Mouse (Mus musculus) hindbrain, embryonic 14.5 days (tissue): ENCODE data around the gene Tnrc6b. TPM values are rescaled to one million over a fixed set of nuclear protein-coding genes. Genes with fewer than 3 reads are reported as not detected.
A peak's percentile ranks its signal among the peaks of the same experiment; 100 is the strongest.

Source experiments
- ATAC-seq: fragments of 200-750 bp; cut with Nextera tagmentation; 2 replicates; pipeline ENCODE4 v1.8.0; 2017; ENCODE audit warnings: moderate number of reproducible peaks, mild to moderate bottlenecking, moderate TSS enrichment, moderate library complexity; ENCODE audit not compliant: low FRiP score
- DNase-seq: peaks from one replicate; pipeline ENCODE4 v3.0.0-alpha.2; 2015; ENCODE audit warnings: low spot score
- H3K27ac ChIP-seq: fragments of 300-500 bp; sonication (generic); 2 replicates; pipeline ENCODE4 v1.5.1; 2014; ENCODE audit warnings: mild to moderate bottlenecking, moderate library complexity
- H3K27me3 ChIP-seq: fragments of 300-500 bp; sonication (generic); 2 replicates; pipeline ENCODE4 v1.6.1; 2014; ENCODE audit warnings: mild to moderate bottlenecking, low read length, mixed read lengths; ENCODE audit not compliant: control insufficient read depth, insufficient read depth
- H3K36me3 ChIP-seq: fragments of 300-500 bp; sonication (generic); replicated peaks from 2 replicates; pipeline ENCODE4 v1.6.1; 2014; ENCODE audit not compliant: control insufficient read depth, insufficient read depth
- H3K4me1 ChIP-seq: fragments of 300-500 bp; sonication (generic); replicated peaks from 2 replicates; pipeline ENCODE4 v1.6.1; 2014; ENCODE audit warnings: antibody characterized with exemption, low read length, mixed read lengths; ENCODE audit not compliant: control insufficient read depth, insufficient read depth
- H3K4me2 ChIP-seq: fragments of 300-500 bp; sonication (generic); replicated peaks from 2 replicates; pipeline ENCODE4 v1.6.1; 2014; ENCODE audit warnings: mild to moderate bottlenecking, moderate library complexity
- H3K4me3 ChIP-seq: fragments of 300-500 bp; sonication (generic); replicated peaks from 2 replicates; pipeline ENCODE4 v1.5.1; 2014; ENCODE audit warnings: mild to moderate bottlenecking, low read length
- H3K9ac ChIP-seq: fragments of 300-500 bp; sonication (generic); 2 replicates; pipeline ENCODE4 v1.6.1; 2014
- H3K9me3 ChIP-seq: fragments of 300-500 bp; sonication (generic); 2 replicates; pipeline ENCODE4 v1.6.1; 2016; ENCODE audit warnings: low read length; ENCODE audit not compliant: control insufficient read depth
- WGBS: fragments of 180-500 bp; shearing (Covaris S2); extraction: QIAGEN DNeasy Blood & Tissue Kit; methylation state at CpG from one replicate; pipeline ENCODE4 v1.1.7; 2014; 5-methylcytosine and 5-hydroxymethylcytosine counted together
- polyA plus RNA-seq: library from polyadenylated mRNA; unstranded; fragments of >200 nt; fragmentation: Nextera tagmentation; extraction: Ambion mirVana; gene quantifications from 2 replicates; pipeline ENCODE4 v1.2.1, GENCODE M21; 2014

Gene Tnrc6b
- polyA plus RNA-seq, 1 experiment from 2014 or later, result 27.9 TPM

DNA sequence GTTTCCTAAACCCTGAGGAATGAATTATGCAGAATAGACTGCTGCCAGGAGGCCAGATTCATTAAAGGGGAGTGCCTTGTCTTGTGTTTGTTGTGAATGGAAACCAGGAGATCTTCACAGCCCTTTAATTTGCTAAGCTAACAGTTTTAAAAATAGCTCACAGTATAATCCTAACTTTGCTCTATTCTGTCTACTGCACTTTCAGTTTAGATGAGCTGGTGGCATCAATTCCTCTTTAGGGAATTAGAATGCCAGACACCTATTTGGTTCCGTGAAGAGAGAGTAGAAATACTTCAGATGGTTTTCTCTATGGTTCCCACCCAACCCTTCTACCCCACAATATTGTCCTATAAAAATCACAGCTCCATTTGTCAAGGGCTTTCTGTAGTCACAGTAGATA is 74.6 kb downstream of the Tnrc6b start:
- Histone ChIP-seq H3K27ac (no peak overlapping the region), H3K4me1 (no peaks in the 10 kb centered on the region), H3K36me3 (no peaks in the 10 kb centered on the region), H3K4me2 (no peak overlapping the region), H3K27me3 (no peaks in the 10 kb centered on the region), H3K4me3 (no peak overlapping the region), H3K9me3 (no peaks in the 10 kb centered on the region), H3K9ac (no peak overlapping the region)
- 73% methylated on average over 1 of the region's 1 CpGs for WGBS
- ATAC-seq (no peak), DNase-seq (no peak)

DNA sequence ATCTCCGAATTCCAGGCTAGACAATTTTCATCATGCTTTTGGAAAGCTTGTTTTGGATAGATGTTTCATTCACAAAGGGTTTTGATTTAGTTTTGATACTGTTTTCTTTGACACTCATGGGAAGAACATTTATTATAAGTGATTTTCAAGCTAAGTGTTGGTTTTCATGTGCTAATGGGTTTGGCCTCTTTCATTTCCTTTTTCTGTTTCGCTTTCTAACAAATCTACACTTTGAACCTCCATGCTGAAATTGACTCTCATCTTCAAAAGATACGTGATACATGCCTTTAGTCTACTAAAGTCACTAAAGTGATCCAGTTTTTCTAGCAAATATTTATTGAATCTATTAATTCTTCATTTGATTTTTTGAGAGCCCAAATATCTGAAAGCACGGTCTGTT is 76.6 kb downstream of the Tnrc6b start:
- ATAC-seq, result no peak

DNA sequence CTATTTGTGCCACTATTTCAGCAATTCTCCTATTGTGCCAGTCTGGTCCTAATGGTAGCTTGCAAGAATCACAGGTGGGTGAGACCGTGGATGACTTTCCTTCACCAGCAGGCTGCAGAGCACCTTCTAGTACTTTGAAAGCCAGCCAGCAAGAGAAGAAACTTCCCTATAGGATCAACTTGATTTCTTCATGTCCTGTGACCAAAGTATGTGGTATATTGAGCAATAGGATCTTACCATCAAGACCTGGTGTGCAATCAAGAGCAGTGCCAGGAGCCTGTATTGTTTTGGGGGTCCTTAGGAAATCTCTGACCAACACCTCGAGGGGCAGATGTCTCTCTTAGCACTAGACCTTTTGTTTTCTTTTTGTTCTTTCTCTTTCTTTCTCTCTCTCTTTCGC is 81.4 kb downstream of the Tnrc6b start:
- ATAC-seq, result no peak
- Histone ChIP-seq H3K27ac (no peak overlapping the region), H3K9me3 (no peaks in the 10 kb centered on the region), H3K4me3 (no peak overlapping the region), H3K4me1 (peaks cover 4% of the 10 kb centered on the region; the same call in 1 of the 2 replicates), H3K36me3 (no peaks in the 10 kb centered on the region), H3K9ac (no peak overlapping the region), H3K4me2 (no peak overlapping the region), H3K27me3 (no peaks in the 10 kb centered on the region)
- DNase-seq, result no peak
- WGBS, result 84% methylated on average over 3 of the region's 3 CpGs

More for the DNA sequence above, 76.6 kb downstream of the Tnrc6b start:
- Histone ChIP-seq H3K9ac (no peak overlapping the region), H3K36me3 (no peaks in the 10 kb centered on the region), H3K4me1 (no peaks in the 10 kb centered on the region), H3K27ac (no peak overlapping the region), H3K4me2 (no peak overlapping the region), H3K4me3 (no peak overlapping the region), H3K9me3 (no peaks in the 10 kb centered on the region), H3K27me3 (no peaks in the 10 kb centered on the region)
- DNase-seq, result no peak
- 93% methylated on average over 4 of the region's 4 CpGs for WGBS

DNA sequence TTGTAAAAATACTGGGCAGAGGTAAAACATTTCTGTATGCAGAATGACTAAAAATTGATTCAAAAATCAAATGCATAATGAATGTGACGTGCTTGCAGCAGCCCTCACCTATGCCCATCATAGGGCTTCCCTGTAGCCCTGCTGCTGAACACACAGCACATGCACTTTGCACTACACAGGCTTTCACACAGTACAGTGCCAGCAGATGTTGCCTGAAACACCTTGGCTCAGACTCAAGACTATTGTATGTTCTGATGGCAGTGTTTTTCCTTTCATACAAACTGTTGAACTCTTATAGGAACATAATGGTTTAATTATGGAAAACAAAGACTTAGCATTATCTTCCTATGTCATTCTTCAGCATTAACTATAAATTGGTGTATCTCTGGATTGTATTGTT is 84.0 kb downstream of the Tnrc6b start:
- H3K36me3 ChIP-seq, result no peaks in the 10 kb centered on the region

DNA sequence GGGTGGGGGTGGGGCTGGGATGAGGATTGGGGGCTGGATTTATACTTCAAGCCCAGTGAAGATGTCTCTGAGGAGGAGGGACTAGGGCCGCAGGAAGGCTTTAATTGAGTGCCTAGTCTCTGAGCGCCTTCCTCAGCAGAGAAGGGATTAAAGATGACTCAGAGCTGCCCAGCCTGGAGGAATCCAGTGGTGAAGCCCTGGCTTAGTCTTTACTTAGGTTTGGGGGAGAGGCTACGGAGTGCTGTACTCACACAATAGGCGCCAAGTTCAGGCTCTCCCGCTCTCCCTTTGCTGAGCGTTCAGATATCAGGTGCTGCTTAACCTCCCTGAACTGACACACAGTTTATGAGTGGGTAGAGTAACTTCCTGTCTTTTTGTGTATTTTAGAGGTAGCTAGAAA is 86.6 kb downstream of the Tnrc6b start:
- Histone ChIP-seq H3K36me3 (no peaks in the 10 kb centered on the region), H3K9ac (peak overlapping the region; percentile 53), H3K9me3 (no peaks in the 10 kb centered on the region), H3K27me3 (no peaks in the 10 kb centered on the region), H3K4me1 (peaks cover 31% of the 10 kb centered on the region), H3K4me2 (peak overlapping the region; percentile 57), H3K4me3 (peak overlapping the region; percentile 56), H3K27ac (peak overlapping the region; percentile 81)
- ATAC-seq, result peak; percentile 54
- peak; percentile 50 for DNase-seq
- WGBS, result 2% methylated on average over 6 of the region's 6 CpGs

More for the DNA sequence above, 84.0 kb downstream of the Tnrc6b start:
- Histone ChIP-seq H3K4me3 (no peak overlapping the region), H3K27me3 (no peaks in the 10 kb centered on the region), H3K4me1 (peaks cover 8% of the 10 kb centered on the region; the same call in 1 of the 2 replicates), H3K9me3 (no peaks in the 10 kb centered on the region), H3K27ac (no peak overlapping the region), H3K4me2 (no peak overlapping the region), H3K9ac (no peak overlapping the region)
- 97% methylated on average over 1 of the region's 1 CpGs for WGBS
- no peak for DNase-seq
- no peak for ATAC-seq

DNA sequence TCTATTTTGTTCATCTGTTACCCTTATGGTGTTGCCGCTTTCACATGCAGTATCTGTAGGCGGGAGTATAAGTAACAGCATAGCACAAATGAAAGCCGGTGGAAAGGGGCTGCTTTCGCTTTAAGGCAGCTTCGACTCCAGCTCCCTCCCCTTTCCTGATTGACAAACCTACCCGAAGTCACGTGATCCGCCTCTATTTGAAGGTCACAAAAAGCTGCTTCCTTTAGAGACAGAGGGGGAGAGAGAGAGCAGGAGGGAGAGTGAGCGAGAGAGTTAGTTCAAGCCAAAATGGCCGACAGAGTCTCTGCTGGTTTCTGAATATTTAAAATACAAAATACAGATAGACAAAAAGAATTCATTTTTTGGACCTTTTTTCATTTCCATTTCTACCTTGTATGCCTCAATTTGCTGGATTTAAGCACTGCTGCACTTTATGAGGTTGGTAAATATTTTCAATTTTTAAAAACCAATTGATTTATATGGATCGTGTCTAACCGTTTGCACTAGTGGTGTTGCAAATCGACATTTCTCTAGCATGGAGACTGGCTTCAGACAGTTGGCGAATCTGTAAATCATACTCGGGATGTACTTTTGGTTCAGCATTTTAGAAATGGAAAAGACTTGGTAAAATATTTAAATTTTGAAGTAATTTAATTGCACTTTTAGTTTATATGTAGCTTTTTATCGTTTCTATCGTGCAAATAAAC is 87.4 kb downstream of the Tnrc6b start:
- H3K27ac ChIP-seq, result peak overlapping the region; percentile 89
- H3K36me3 ChIP-seq, result no peaks in the 10 kb centered on the region
- peak overlapping the region; percentile 65 for H3K4me2 ChIP-seq
- H3K9ac ChIP-seq, result peak overlapping the region; percentile 83
- H3K4me1 ChIP-seq, result peaks cover 38% of the 10 kb centered on the region
- peak; percentile 91 for ATAC-seq
- no peaks in the 10 kb centered on the region for H3K27me3 ChIP-seq
- H3K4me3 ChIP-seq, result peak overlapping the region; percentile 56
- under 1% methylated on average over 17 of the region's 17 CpGs for whole genome bisulfite sequencing
- no peaks in the 10 kb centered on the region for H3K9me3 ChIP-seq
- peak; percentile 96 for DNase-seq

DNA sequence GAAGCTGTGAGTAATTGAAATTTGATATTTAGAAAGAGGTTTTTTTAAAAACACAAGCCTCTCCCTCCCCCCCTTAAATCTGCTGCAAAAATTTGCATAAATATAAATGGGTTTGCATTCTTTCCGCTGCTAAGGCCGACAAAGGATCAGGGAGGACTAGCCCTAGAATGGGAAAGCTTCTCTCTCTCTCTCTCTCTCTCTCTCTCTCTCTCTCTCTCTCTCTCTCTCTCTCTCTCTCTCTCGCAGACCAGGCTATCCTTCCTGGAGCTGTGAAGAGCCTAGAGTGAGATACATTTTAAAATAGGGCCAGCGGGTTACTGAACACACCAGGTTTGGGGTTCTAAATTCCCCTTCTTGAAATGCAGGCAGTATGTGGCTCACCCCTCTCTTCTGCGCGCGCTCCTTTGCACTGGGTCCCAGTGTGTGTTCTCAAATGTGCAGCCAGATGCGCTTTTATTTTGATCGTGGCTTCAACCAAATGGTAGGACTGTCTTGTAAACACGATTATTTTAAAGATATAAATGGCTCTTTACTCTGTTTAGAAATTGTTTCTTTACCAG is 88.0 kb downstream of the Tnrc6b start:
- peak overlapping the region; percentile 65 for H3K4me2 ChIP-seq
- H3K36me3 ChIP-seq, result no peaks in the 10 kb centered on the region
- ATAC-seq, result peak; percentile 57; the same call in 1 of the 2 replicates
- DNase-seq, result peak; percentile 72
- H3K4me1 ChIP-seq, result peaks cover 43% of the 10 kb centered on the region
- WGBS, result under 1% methylated on average over 10 of the region's 10 CpGs
- H3K27me3 ChIP-seq, result no peaks in the 10 kb centered on the region
- peak overlapping the region; percentile 56 for H3K4me3 ChIP-seq
- H3K27ac ChIP-seq, result peak overlapping the region; percentile 89
- H3K9me3 ChIP-seq, result no peaks in the 10 kb centered on the region
- peak overlapping the region; percentile 83 for H3K9ac ChIP-seq

DNA sequence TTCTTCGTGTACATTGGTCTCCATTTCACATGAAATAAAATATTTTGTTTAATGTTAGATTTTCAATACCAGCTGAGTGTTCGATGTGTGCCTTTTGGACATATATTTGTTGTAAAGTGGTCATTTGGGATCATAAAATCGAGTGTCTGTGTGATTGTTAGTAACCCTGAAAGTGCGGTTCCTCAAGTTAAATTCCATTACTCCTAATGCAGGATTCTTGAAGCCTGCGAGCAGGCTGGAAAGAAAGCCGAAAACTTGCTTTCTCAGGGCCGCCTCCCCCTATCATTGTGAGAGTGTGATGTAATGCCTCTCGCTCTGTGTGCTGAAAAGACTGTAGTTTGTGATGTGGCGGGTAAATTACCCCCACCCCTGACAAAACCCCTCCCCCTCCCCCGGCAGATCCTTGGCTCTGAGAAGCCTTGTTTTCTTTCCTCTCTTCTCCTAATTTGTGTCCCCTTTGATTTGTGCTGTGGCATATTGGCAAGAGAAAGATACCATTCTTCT is 88.6 kb downstream of the Tnrc6b start:
- ATAC-seq, result peak; percentile 32; the same call in 1 of the 2 replicates
- H3K36me3 ChIP-seq, result no peaks in the 10 kb centered on the region
- H3K4me2 ChIP-seq, result peak overlapping the region; percentile 65
- peak overlapping the region; percentile 83 for H3K9ac ChIP-seq
- peak overlapping the region; percentile 56 for H3K4me3 ChIP-seq
- H3K4me1 ChIP-seq, result peaks cover 48% of the 10 kb centered on the region
- peak overlapping the region; percentile 89 for H3K27ac ChIP-seq
- H3K27me3 ChIP-seq, result no peaks in the 10 kb centered on the region
- H3K9me3 ChIP-seq, result no peaks in the 10 kb centered on the region
- under 1% methylated on average over 10 of the region's 10 CpGs for WGBS
- peak; percentile 75 for DNase-seq

DNA sequence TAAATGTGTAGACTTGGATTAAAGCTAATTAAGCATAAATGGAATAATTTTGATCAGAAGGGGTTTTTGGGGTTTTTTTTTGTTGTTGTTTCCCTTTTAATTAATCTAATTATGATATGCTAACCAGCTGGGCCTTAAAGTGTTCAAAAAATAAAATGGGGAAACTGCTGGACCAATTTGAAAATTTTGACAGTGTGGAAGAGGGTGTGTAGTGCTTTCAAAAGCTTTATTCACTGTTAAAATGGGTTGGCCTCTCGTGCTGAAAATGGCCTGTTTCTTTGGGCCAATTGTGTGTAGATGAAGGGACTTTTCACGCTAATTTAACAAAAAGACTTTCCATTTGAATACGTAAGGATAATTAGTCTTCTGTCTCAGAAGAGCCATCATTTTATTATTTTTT is 89.1 kb downstream of the Tnrc6b start:
- H3K36me3 ChIP-seq, result no peaks in the 10 kb centered on the region
- H3K9ac ChIP-seq, result peak overlapping the region; percentile 83
- no peaks in the 10 kb centered on the region for H3K27me3 ChIP-seq
- 3% methylated on average over 3 of the region's 3 CpGs for WGBS
- peak overlapping the region; percentile 89 for H3K27ac ChIP-seq
- peak overlapping the region; percentile 65 for H3K4me2 ChIP-seq
- ATAC-seq (no peak), DNase-seq (peak; percentile 30)
- peaks cover 52% of the 10 kb centered on the region for H3K4me1 ChIP-seq
- no peaks in the 10 kb centered on the region for H3K9me3 ChIP-seq
- H3K4me3 ChIP-seq, result peak overlapping the region; percentile 56
